9 mouse cellular contexts compared by ENCODE assay signal in the genomic region with DNA sequence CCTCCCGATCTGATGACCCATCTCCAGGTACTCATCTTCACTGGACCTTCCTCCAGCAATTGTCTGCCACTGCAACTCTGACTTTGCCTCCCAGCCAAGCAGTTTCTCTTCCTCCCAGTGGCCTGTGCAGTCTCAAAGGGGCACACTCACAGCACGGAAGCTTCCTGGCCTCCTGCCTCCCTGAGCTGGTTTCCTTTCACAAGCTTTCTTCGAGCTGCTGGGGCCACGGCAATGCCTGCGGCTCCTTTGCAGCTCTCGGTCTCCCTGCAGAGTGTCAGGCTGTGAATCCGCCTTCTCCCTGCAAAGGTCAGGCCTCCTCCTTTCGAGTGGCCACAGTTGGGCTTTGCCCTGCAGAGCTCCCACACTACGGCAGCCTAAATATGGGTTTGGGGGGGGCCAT.
DNase-seq lines count a peak whose midpoint lies in the region; ATAC-seq and TF ChIP-seq lines count a peak whose summit lies in the region.
"Had no signal": no experiment of that assay in that cellular context is flagged by ENCODE, and none has a peak within 500 bp of the region (broad histone marks: within the 10 kb centered on the region; RNA-seq: fewer than 3 reads in every experiment).

No protein-coding gene starts in this region.

- no peak for TF ChIP-seq CTCF in olfactory bulb, adult 2 months (IDR thresholded peaks at IDR 0.05; ENCODE audit: insufficient read depth, low read depth, low read length)

- no peaks in the 10 kb centered on the region for H3K36me3 ChIP-seq in intestine, embryonic 14.5 days (ENCODE audit: control insufficient read depth, insufficient read depth, low read length)
- no peaks in the 10 kb centered on the region for H3K36me3 ChIP-seq in intestine, embryonic 16.5 days (ENCODE audit: control insufficient read depth, insufficient read depth, low read length)
- peaks cover 5% of the 10 kb centered on the region for H3K36me3 ChIP-seq in erythroblast, embryonic 14.5 days (ENCODE audit: control insufficient read depth)
- H3K36me3 ChIP-seq in kidney, embryonic 15.5 days = no peaks in the 10 kb centered on the region
- H3K36me3 ChIP-seq: neural tube, embryonic 12.5 days had no signal

- H3K9ac ChIP-seq in intestine, embryonic 14.5 days (ENCODE audit: low read length) = no peak overlapping the region
- H3K9ac ChIP-seq in intestine, embryonic 16.5 days (ENCODE audit: low read depth, low read length) = no peak overlapping the region
- no peak overlapping the region for H3K9ac ChIP-seq in kidney, embryonic 15.5 days
- H3K9ac ChIP-seq: neural tube, embryonic 12.5 days had no signal

- WGBS in intestine, embryonic 14.5 days = 12% methylated on average over 9 of the region's 9 CpGs
- 37% methylated on average over 9 of the region's 9 CpGs for WGBS in intestine, embryonic 16.5 days
- 43% methylated on average over 9 of the region's 9 CpGs for WGBS in olfactory bulb, adult 2 months
- 15% methylated on average over 9 of the region's 9 CpGs for WGBS in kidney, embryonic 15.5 days

- DNase-seq in intestine, embryonic 14.5 days (ENCODE audit: low spot score) = no peak
- DNase-seq in T-cell, adult 2 months (ENCODE audit: low spot score) = peak; percentile 39
- no peak for DNase-seq in layer of hippocampus, postnatal 14 days (ENCODE audit: low spot score in 2 of 2)
- DNase-seq in frontal cortex, adult 2 months (ENCODE audit: extremely low spot score in 1 of 2, low spot score in 1 of 2) = no peak

- no peak overlapping the region for H3K4me2 ChIP-seq in intestine, embryonic 14.5 days (ENCODE audit: low read length)
- no peak overlapping the region for H3K4me2 ChIP-seq in intestine, embryonic 16.5 days (ENCODE audit: low read depth, low read length)
- no peak overlapping the region for H3K4me2 ChIP-seq in kidney, embryonic 15.5 days
- H3K4me2 ChIP-seq: neural tube, embryonic 12.5 days had no signal

- H3K4me3 ChIP-seq in intestine, embryonic 14.5 days (ENCODE audit: low read depth, low read length) = no peak overlapping the region
- H3K4me3 ChIP-seq in intestine, embryonic 16.5 days (ENCODE audit: low read length) = no peak overlapping the region
- peak overlapping the region; percentile 67 for H3K4me3 ChIP-seq in erythroblast, embryonic 14.5 days (replicated peaks)
- no peak overlapping the region for H3K4me3 ChIP-seq in olfactory bulb, adult 2 months (ENCODE audit: insufficient read depth, low read depth, low read length)
- H3K4me3 ChIP-seq in kidney, embryonic 15.5 days (replicated peaks) = no peak overlapping the region
- H3K4me3 ChIP-seq: neural tube, embryonic 12.5 days had no signal

- peak overlapping the region; percentile 51; the same call in 1 of the 2 replicates for H3K27ac ChIP-seq in intestine, embryonic 14.5 days (ENCODE audit: low read depth)
- no peak overlapping the region for H3K27ac ChIP-seq in intestine, embryonic 16.5 days (ENCODE audit: low read length)
- H3K27ac ChIP-seq in olfactory bulb, adult 2 months (ENCODE audit: insufficient read depth, low read depth, low read length) = 0 out of 2 replicates have a peak overlapping the region, but pooled peaks have one; percentile 31
- no peak overlapping the region for H3K27ac ChIP-seq in kidney, embryonic 15.5 days
- H3K27ac ChIP-seq: neural tube, embryonic 12.5 days had no signal

- H3K27me3 ChIP-seq in intestine, embryonic 14.5 days (replicated peaks; ENCODE audit: control insufficient read depth, insufficient read depth, low read length) = peaks cover 59% of the 10 kb centered on the region
- peaks cover 46% of the 10 kb centered on the region for H3K27me3 ChIP-seq in intestine, embryonic 16.5 days (replicated peaks; ENCODE audit: control insufficient read depth, insufficient read depth, low read length)
- peaks cover 54% of the 10 kb centered on the region for H3K27me3 ChIP-seq in erythroblast, embryonic 14.5 days (ENCODE audit: control insufficient read depth)
- H3K27me3 ChIP-seq in kidney, embryonic 15.5 days = peaks cover 95% of the 10 kb centered on the region

- H3K9me3 ChIP-seq in intestine, embryonic 14.5 days (ENCODE audit: control insufficient read depth, low read length) = no peaks in the 10 kb centered on the region
- no peaks in the 10 kb centered on the region for H3K9me3 ChIP-seq in intestine, embryonic 16.5 days (ENCODE audit: control insufficient read depth, low read length)
- H3K9me3 ChIP-seq in erythroblast, embryonic 14.5 days (ENCODE audit: control insufficient read depth, low read length) = no peaks in the 10 kb centered on the region
- H3K9me3 ChIP-seq in kidney, embryonic 15.5 days (replicated peaks) = no peaks in the 10 kb centered on the region
- H3K9me3 ChIP-seq: neural tube, embryonic 12.5 days had no signal

- no peak for TF ChIP-seq POLR2A in olfactory bulb, adult 2 months (IDR thresholded peaks at IDR 0.05; ENCODE audit: insufficient read depth, low read depth, low read length)

- ATAC-seq in intestine, embryonic 14.5 days (replicated peaks; ENCODE audit: low FRiP score, low TSS enrichment, low read depth) = no peak
- no peak for ATAC-seq in intestine, embryonic 16.5 days
- no peak for ATAC-seq in kidney, embryonic 15.5 days (replicated peaks; ENCODE audit: low FRiP score)

- peaks cover 29% of the 10 kb centered on the region for H3K4me1 ChIP-seq in intestine, embryonic 14.5 days (replicated peaks; ENCODE audit: control insufficient read depth, insufficient read depth, low read length)
- peaks cover 23% of the 10 kb centered on the region for H3K4me1 ChIP-seq in intestine, embryonic 16.5 days (ENCODE audit: control insufficient read depth, insufficient read depth, low read length)
- peaks cover 94% of the 10 kb centered on the region for H3K4me1 ChIP-seq in erythroblast, embryonic 14.5 days (ENCODE audit: control insufficient read depth)
- peaks cover 56% of the 10 kb centered on the region for H3K4me1 ChIP-seq in olfactory bulb, adult 2 months (ENCODE audit: control insufficient read depth, insufficient read depth, low read length)
- peaks cover 84% of the 10 kb centered on the region for H3K4me1 ChIP-seq in kidney, embryonic 15.5 days

Comparison
In these comparisons a context has a peak if more than half of its experiments do, and no peak if none do; other contexts are left out.
1. H3K27ac ChIP-seq: peak in intestine, embryonic 14.5 days (single experiment) and olfactory bulb, adult 2 months (single experiment); none in intestine, embryonic 16.5 days (single experiment) and kidney, embryonic 15.5 days (single experiment).